Mouse (Mus musculus) forebrain, embryonic 13.5 days (tissue): ENCODE results near the gene Mn1. TPM values are rescaled to one million over a fixed set of nuclear protein-coding genes. Genes with fewer than 3 reads are reported as not detected.

Source experiments
- ATAC-seq: fragments of 200-750 bp; cut with Nextera tagmentation; 2 replicates; pipeline ENCODE4 v1.8.0; 2017
- H3K27ac ChIP-seq: fragments of 300-500 bp; sonication (generic); 2 replicates; pipeline ENCODE4 v1.5.1; 2015; ENCODE audit warnings: inconsistent platforms, mild to moderate bottlenecking, moderate library complexity
- H3K27me3 ChIP-seq: fragments of 300-500 bp; sonication (generic); 2 replicates; pipeline ENCODE4 v1.6.1; 2015; ENCODE audit warnings: mild to moderate bottlenecking, inconsistent platforms
- H3K36me3 ChIP-seq: fragments of 300-500 bp; sonication (generic); 2 replicates; pipeline ENCODE4 v1.6.1; 2015; ENCODE audit warnings: mild to moderate bottlenecking, inconsistent platforms; ENCODE audit not compliant: poor library complexity, severe bottlenecking
- H3K4me1 ChIP-seq: fragments of 300-500 bp; sonication (generic); 2 replicates; pipeline ENCODE4 v1.6.1; 2015; ENCODE audit warnings: inconsistent platforms
- H3K4me2 ChIP-seq: fragments of 300-500 bp; sonication (generic); 2 replicates; pipeline ENCODE4 v1.6.1; 2015; ENCODE audit warnings: inconsistent platforms, mild to moderate bottlenecking, moderate library complexity
- H3K4me3 ChIP-seq: fragments of 300-500 bp; sonication (generic); 2 replicates; pipeline ENCODE4 v1.5.1; 2015; ENCODE audit warnings: mild to moderate bottlenecking, inconsistent platforms
- H3K9ac ChIP-seq: fragments of 300-500 bp; sonication (generic); 2 replicates; pipeline ENCODE4 v1.6.1; 2015; ENCODE audit warnings: mild to moderate bottlenecking, inconsistent platforms
- H3K9me3 ChIP-seq: fragments of 300-500 bp; sonication (generic); replicated peaks from 2 replicates; pipeline ENCODE4 v1.6.1; 2016; ENCODE audit warnings: inconsistent platforms
- WGBS: fragments of 180-500 bp; shearing (Covaris S2); methylation state at CpG from one replicate; pipeline ENCODE4 v1.1.7; 2015; 5-methylcytosine and 5-hydroxymethylcytosine counted together
- polyA plus RNA-seq: library from polyadenylated mRNA; unstranded; fragments of >200 nt; fragmentation: Nextera tagmentation; extraction: Ambion mirVana; gene quantifications from 2 replicates; pipeline ENCODE4 v1.2.1, GENCODE M21; 2015

Gene Mn1
- polyA plus RNA-seq, 1 experiment from 2014 or later = 89.3 TPM

DNA sequence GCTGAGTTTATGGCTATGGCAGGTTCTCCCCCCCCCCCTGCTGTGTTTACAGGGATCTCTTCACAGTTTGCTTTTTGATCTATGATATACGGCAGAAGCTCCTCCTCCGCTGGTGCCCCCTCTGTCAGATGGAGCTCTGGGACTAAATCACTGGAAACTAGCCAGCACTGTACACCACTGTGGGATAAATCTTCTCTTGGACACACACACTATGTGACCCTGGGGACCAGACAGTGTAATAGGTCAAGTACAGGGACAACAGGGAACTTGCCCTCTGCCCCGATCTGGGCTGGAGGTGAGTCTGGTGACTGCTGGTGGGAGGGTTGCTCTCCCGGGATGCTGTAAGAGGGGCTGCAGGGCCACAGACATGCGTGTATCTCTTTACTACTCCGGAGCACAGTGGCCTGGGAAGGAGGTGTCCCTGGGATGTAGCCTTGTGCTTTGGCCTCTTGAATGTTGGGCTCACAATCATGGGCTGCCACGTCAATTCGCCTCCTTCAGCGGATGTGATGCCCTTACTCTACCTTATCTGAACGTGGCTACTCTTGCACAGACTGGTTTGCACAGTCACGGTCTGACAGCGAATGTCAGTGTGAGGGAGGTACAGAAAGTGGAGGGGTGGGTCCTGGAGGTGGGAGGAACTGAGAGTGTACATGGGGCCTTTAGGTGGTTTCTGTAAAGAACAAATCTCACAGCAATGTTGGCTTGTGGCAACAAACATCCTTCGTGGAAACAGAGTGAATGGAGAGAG is 84.7 kb downstream of the Mn1 start:
- Histone ChIP-seq H3K4me1 (peaks cover 14% of the 10 kb centered on the region), H3K4me2 (no peak overlapping the region), H3K9ac (no peak overlapping the region), H3K4me3 (no peak overlapping the region), H3K36me3 (no peaks in the 10 kb centered on the region), H3K27me3 (no peaks in the 10 kb centered on the region), H3K27ac (no peak overlapping the region), H3K9me3 (no peaks in the 10 kb centered on the region)
- ATAC-seq = no peak
- WGBS = 83% methylated on average over 13 of the region's 13 CpGs

DNA sequence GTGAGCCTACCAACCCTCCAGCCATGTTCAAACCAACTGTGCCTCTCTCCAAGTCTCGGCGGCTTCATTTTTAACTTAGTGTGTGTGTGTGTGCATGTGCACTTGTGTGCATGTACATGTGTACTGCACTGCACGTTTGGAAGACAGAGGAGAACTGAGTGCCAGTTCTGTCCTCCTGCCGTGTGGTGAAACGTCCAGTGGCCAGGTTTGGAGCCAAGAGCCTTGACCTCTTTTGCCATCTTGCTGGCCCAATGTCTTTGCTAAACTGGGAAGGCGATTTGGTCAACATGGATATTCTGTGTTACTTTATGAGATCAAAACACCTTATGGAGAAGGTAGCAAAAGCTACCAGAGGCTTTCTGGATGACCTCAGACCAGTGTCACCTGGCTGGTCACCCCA is 88.1 kb downstream of the Mn1 start:
- Histone ChIP-seq H3K4me3 (no peak overlapping the region), H3K27ac (no peak overlapping the region), H3K9ac (no peak overlapping the region), H3K27me3 (no peaks in the 10 kb centered on the region), H3K4me2 (no peak overlapping the region), H3K4me1 (peaks cover 44% of the 10 kb centered on the region), H3K36me3 (no peaks in the 10 kb centered on the region), H3K9me3 (no peaks in the 10 kb centered on the region)
- 94% methylated on average over 6 of the region's 6 CpGs for WGBS
- no peak for ATAC-seq

DNA sequence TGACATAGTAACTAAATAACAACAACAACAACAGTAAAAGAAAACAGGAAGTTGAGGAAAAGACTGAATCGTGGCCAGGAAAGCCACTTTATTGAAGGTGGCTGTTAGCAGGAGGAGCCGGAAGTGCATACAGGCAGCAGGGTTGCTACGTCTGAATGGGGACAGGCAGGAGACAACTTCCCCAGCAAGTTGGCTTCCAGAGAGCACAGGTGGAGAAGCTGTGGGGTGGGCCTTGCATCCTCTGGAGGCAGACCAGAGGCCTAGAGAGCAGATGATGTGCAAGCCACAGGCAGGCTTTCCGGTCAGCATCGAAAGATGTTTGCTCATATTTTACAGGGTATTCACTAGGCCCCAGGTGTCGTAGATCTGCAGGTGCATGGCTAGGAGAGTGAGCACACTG is 88.7 kb downstream of the Mn1 start:
- Histone ChIP-seq H3K27ac (no peak overlapping the region), H3K27me3 (no peaks in the 10 kb centered on the region), H3K4me1 (peaks cover 50% of the 10 kb centered on the region), H3K9me3 (no peaks in the 10 kb centered on the region), H3K4me2 (no peak overlapping the region), H3K9ac (no peak overlapping the region), H3K4me3 (no peak overlapping the region), H3K36me3 (no peaks in the 10 kb centered on the region)
- WGBS = 95% methylated on average over 6 of the region's 6 CpGs
- no peak for ATAC-seq

DNA sequence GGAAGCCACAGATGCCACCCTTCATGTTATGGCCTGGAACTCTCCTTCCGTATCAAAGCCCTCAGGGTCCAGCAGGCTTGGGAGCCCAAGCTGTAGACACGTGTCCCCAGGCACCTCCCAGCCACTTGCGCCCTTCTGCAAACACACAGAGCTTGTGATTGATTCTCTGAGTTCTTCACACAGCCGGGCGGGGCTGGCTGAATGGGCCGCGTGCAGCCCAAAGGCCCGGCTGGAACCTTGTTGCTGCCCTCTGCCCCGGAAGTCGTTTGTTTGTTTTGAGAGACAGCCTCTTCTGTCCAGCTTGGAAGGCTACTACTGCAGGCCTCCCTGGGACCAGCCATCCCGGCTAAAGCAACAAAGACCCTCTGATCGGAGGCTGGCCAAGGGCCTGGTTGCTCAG is 89.2 kb downstream of the Mn1 start:
- peaks cover 55% of the 10 kb centered on the region for H3K4me1 ChIP-seq
- no peak overlapping the region for H3K4me3 ChIP-seq
- 62% methylated on average over 12 of the region's 12 CpGs for WGBS
- no peaks in the 10 kb centered on the region for H3K27me3 ChIP-seq
- H3K9me3 ChIP-seq = no peaks in the 10 kb centered on the region
- no peak for ATAC-seq
- H3K36me3 ChIP-seq = no peaks in the 10 kb centered on the region
- no peak overlapping the region for H3K4me2 ChIP-seq
- no peak overlapping the region for H3K27ac ChIP-seq
- no peak overlapping the region for H3K9ac ChIP-seq

Other genes starting within 250 kb of the Mn1 start
- 103 and 112 TPM in 2 replicates for gene Pitpnb, start 86.6 kb upstream of the Mn1 start, polyA plus RNA-seq